Mouse (Mus musculus) bone marrow macrophage, adult 2 months (primary cell): ENCODE data around the gene Pdcd4. TPM values are rescaled to one million over a fixed set of nuclear protein-coding genes. Genes with fewer than 3 reads are reported as not detected.

ENCODE experiments used
- H3K27ac ChIP-seq: 2 replicates; pipeline ENCODE4 v1.5.1; 2012; ENCODE audit warnings: low read depth, low read length; ENCODE audit not compliant: insufficient read depth
- H3K4me1 ChIP-seq: 2 replicates; pipeline ENCODE4 v1.6.1; 2012; ENCODE audit warnings: low read length; ENCODE audit not compliant: control insufficient read depth, insufficient read depth
- H3K4me3 ChIP-seq: 2 replicates; pipeline ENCODE4 v1.5.1; 2012; ENCODE audit warnings: mild to moderate bottlenecking, low read length, moderate library complexity; ENCODE audit not compliant: insufficient read depth
- CTCF ChIP-seq: IDR thresholded peaks from 2 replicates; pipeline ENCODE4 v1.5.1; 2012; ENCODE audit warnings: low read depth, mild to moderate bottlenecking, low read length, moderate library complexity
- POLR2A ChIP-seq: IDR thresholded peaks from 2 replicates; pipeline ENCODE4 v1.6.1; 2012; ENCODE audit warnings: mild to moderate bottlenecking, low read depth, low read length, borderline replicate concordance
- polyA plus RNA-seq: library from polyadenylated mRNA; stranded (reverse); fragments of >200 nt; gene quantifications from 2 replicates; pipeline ENCODE4 v1.2.4, GENCODE M21; 2012; ENCODE audit not compliant: missing spikeins, insufficient read depth, insufficient read length

Pdcd4 gene
- polyA plus RNA-seq, 1 experiment: 41.5 TPM

GRCm38 (mm10) chr19:53889555-53889954 lies 2.5 kb upstream of the Pdcd4 start:
- peaks cover 31% of the 10 kb centered on the region for H3K4me1 ChIP-seq

GRCm38 (mm10) chr19:53890274-53890673 lies 1.8 kb upstream of the Pdcd4 start:
- no peak overlapping the region for H3K27ac ChIP-seq
- H3K4me3 ChIP-seq: no peak overlapping the region
- TF ChIP-seq CTCF (no peak), POLR2A (no peak)
- peaks cover 37% of the 10 kb centered on the region for H3K4me1 ChIP-seq

More at GRCm38 (mm10) chr19:53889555-53889954, 2.5 kb upstream of the Pdcd4 start:
- Histone ChIP-seq H3K4me3 (no peak overlapping the region), H3K27ac (no peak overlapping the region)
- TF ChIP-seq CTCF (no peak), POLR2A (no peak)

GRCm38 (mm10) chr19:53890781-53891251 lies 1.2 kb upstream of the Pdcd4 start:
- TF ChIP-seq CTCF (no peak), POLR2A (no peak)
- H3K27ac ChIP-seq: no peak overlapping the region
- H3K4me3 ChIP-seq: no peak overlapping the region
- H3K4me1 ChIP-seq: peaks cover 38% of the 10 kb centered on the region

- Histone ChIP-seq H3K27ac (no peak overlapping the region), H3K4me3 (no peak overlapping the region), H3K4me1 (peaks cover 38% of the 10 kb centered on the region)
- TF ChIP-seq POLR2A (no peak), CTCF (no peak)
Measured at GRCm38 (mm10) chr19:53891569-53891968, 462 bp upstream of the Pdcd4 start.

GRCm38 (mm10) chr19:53892838-53893359 lies 868 bp downstream of the Pdcd4 start:
- no peak overlapping the region for H3K4me3 ChIP-seq
- H3K4me1 ChIP-seq: peaks cover 36% of the 10 kb centered on the region
- TF ChIP-seq POLR2A: no peak
- no peak for TF ChIP-seq CTCF
- no peak overlapping the region for H3K27ac ChIP-seq

GRCm38 (mm10) chr19:53893711-53894171 lies 1.7 kb downstream of the Pdcd4 start:
- H3K4me3 ChIP-seq: no peak overlapping the region
- peaks cover 28% of the 10 kb centered on the region for H3K4me1 ChIP-seq
- no peak overlapping the region for H3K27ac ChIP-seq
- TF ChIP-seq CTCF (no peak), POLR2A (no peak)

GRCm38 (mm10) chr19:53894538-53895121 lies 2.6 kb downstream of the Pdcd4 start:
- peaks cover 25% of the 10 kb centered on the region for H3K4me1 ChIP-seq

GRCm38 (mm10) chr19:53898046-53898445 lies 6.0 kb downstream of the Pdcd4 start:
- no peak overlapping the region for H3K27ac ChIP-seq
- peaks cover 29% of the 10 kb centered on the region for H3K4me1 ChIP-seq
- no peak overlapping the region for H3K4me3 ChIP-seq
- no peak for TF ChIP-seq CTCF

More at GRCm38 (mm10) chr19:53894538-53895121, 2.6 kb downstream of the Pdcd4 start:
- TF ChIP-seq CTCF: no peak
- no peak for TF ChIP-seq POLR2A
- no peak overlapping the region for H3K4me3 ChIP-seq
- peak overlapping the region; percentile 46 for H3K27ac ChIP-seq

GRCm38 (mm10) chr19:53898498-53898897 lies 6.5 kb downstream of the Pdcd4 start:
- no peak overlapping the region for H3K4me3 ChIP-seq
- H3K4me1 ChIP-seq: peaks cover 24% of the 10 kb centered on the region
- no peak overlapping the region for H3K27ac ChIP-seq
- TF ChIP-seq CTCF (no peak), POLR2A (no peak)
